Mouse (Mus musculus) liver, postnatal 0 days (tissue): ENCODE results near the gene Gm17349. TPM values are rescaled to one million over a fixed set of nuclear protein-coding genes. Genes with fewer than 3 reads are reported as not detected.

ENCODE experiments used
- ATAC-seq: fragments of 200-750 bp; cut with Nextera tagmentation; 2 replicates; pipeline ENCODE4 v1.8.0; 2017; ENCODE audit warnings: mild to moderate bottlenecking, moderate library complexity
- DNase-seq: peaks from one replicate; pipeline ENCODE4 v3.0.0-alpha.2; 2016
- H3K27ac ChIP-seq: fragments of 300-500 bp; sonication (generic); 2 replicates; pipeline ENCODE4 v1.5.1; 2014; ENCODE audit warnings: antibody characterized with exemption, moderate library complexity, mild to moderate bottlenecking, low read depth
- H3K27me3 ChIP-seq: fragments of 300-500 bp; sonication (generic); 2 replicates; pipeline ENCODE4 v1.6.1; 2014; ENCODE audit warnings: low read length, control low read depth, mixed read lengths; ENCODE audit not compliant: insufficient read depth
- H3K36me3 ChIP-seq: fragments of 300-500 bp; sonication (generic); replicated peaks from 2 replicates; pipeline ENCODE4 v1.6.1; 2014; ENCODE audit warnings: mild to moderate bottlenecking, control low read depth, low read length, moderate library complexity, mixed read lengths; ENCODE audit not compliant: insufficient read depth
- H3K4me1 ChIP-seq: fragments of 300-500 bp; sonication (generic); 2 replicates; pipeline ENCODE4 v1.6.1; 2014; ENCODE audit warnings: antibody characterized with exemption, mild to moderate bottlenecking, control low read depth; ENCODE audit not compliant: insufficient read depth
- H3K4me2 ChIP-seq: fragments of 300-500 bp; sonication (generic); 2 replicates; pipeline ENCODE4 v1.6.1; 2014; ENCODE audit warnings: low read depth, mild to moderate bottlenecking, low read length, moderate library complexity, mixed read lengths
- H3K4me3 ChIP-seq: fragments of 300-500 bp; sonication (generic); 2 replicates; pipeline ENCODE4 v1.5.1; 2014; ENCODE audit warnings: low read depth, low read length
- H3K9ac ChIP-seq: fragments of 300-500 bp; sonication (generic); replicated peaks from 2 replicates; pipeline ENCODE4 v1.6.1; 2014; ENCODE audit warnings: mild to moderate bottlenecking, moderate library complexity
- H3K9me3 ChIP-seq: fragments of 300-500 bp; sonication (generic); 2 replicates; pipeline ENCODE4 v1.6.1; 2016; ENCODE audit warnings: mild to moderate bottlenecking, control low read depth, low read length, mixed read lengths
- CTCF ChIP-seq: sonication (generic); IDR thresholded peaks from 2 replicates; pipeline ENCODE4 v1.5.1; 2016; ENCODE audit warnings: antibody characterized with exemption, low read depth
- EP300 ChIP-seq: IDR thresholded peaks from 2 replicates; pipeline ENCODE4 v1.6.1; 2016; ENCODE audit warnings: antibody characterized with exemption, low read depth, mild to moderate bottlenecking
- WGBS: fragments of 180-500 bp; shearing (Covaris S2); extraction: QIAGEN DNeasy Blood & Tissue Kit; methylation state at CpG from one replicate; pipeline ENCODE4 v1.1.7; 2014; ENCODE audit not compliant: insufficient replicate concordance; 5-methylcytosine and 5-hydroxymethylcytosine counted together
- polyA plus RNA-seq: library from polyadenylated mRNA; unstranded; fragments of >200 nt; fragmentation: Nextera tagmentation; extraction: Ambion mirVana; gene quantifications from 2 replicates; pipeline ENCODE4 v1.2.1, GENCODE M21; 2015

Gm17349 gene
- polyA plus RNA-seq, 1 experiment from 2014 or later: 1.3 TPM

DNA sequence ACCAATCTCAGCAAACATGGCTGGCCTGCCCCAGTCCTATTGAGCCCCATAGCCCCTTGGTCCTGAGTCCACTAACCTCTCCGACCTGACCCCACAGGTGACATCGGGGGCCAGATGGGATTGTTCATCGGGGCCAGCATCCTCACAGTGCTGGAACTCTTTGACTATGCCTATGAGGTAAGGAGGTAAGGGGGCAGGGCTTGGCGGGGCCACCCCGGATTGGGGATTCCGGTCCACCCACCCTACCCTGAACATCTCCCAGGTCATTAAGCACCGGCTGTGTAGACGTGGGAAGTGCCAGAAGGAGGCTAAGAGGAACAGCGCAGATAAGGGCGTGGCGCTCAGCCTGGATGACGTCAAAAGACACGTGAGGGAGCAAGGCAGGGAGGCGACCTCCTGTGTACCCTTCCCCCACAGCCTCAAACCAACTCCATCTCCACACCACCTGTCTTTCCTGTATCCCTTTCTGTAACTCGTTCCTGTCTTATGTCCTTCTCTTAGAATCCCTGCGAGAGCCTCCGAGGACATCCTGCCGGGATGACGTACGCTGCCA is 6.7 kb downstream of the Gm17349 start:
- no peak overlapping the region for H3K4me2 ChIP-seq
- H3K4me3 ChIP-seq: no peak overlapping the region
- no peaks in the 10 kb centered on the region for H3K9me3 ChIP-seq
- peaks cover 17% of the 10 kb centered on the region for H3K4me1 ChIP-seq
- H3K27me3 ChIP-seq: no peaks in the 10 kb centered on the region
- no peaks in the 10 kb centered on the region for H3K36me3 ChIP-seq
- H3K27ac ChIP-seq: no peak overlapping the region
- no peak for DNase-seq
- no peak for TF ChIP-seq CTCF
- no peak for TF ChIP-seq EP300
- 33% methylated on average over 20 of the region's 20 CpGs for WGBS
- no peak for ATAC-seq
- H3K9ac ChIP-seq: no peak overlapping the region

- Histone ChIP-seq H3K9me3 (no peaks in the 10 kb centered on the region), H3K4me2 (no peak overlapping the region), H3K4me3 (no peak overlapping the region), H3K36me3 (no peaks in the 10 kb centered on the region), H3K4me1 (peaks cover 17% of the 10 kb centered on the region), H3K27ac (no peak overlapping the region), H3K9ac (no peak overlapping the region), H3K27me3 (no peaks in the 10 kb centered on the region)
- TF ChIP-seq EP300: no peak
- TF ChIP-seq CTCF: no peak
- ATAC-seq (no peak), DNase-seq (no peak)
- WGBS: 25% methylated on average over 2 of the region's 2 CpGs
Observed at GRCm38 (mm10) chr15:99697309-99697708, 8.0 kb downstream of the Gm17349 start.

DNA sequence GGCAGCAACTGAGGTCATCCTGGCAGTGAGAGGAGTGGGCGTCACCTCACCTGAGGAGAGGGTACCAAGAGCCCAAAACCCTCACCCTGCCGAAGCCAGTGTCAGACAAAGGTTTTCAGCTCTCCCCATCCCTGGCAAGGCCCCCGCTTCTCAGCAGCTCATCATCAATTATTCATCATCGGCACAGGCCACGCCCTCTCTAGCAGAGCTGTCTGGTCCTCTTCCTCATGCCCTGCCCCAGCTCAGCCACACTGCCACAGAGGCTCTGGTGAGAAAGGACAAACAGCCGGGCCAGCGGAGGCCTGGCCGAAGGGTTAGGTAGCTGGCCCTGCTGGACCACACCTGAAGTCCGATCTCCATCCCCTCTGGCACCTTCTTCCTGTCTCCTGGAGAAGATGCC is 13.3 kb downstream of the Gm17349 start:
- no peaks in the 10 kb centered on the region for H3K36me3 ChIP-seq
- peaks cover 6% of the 10 kb centered on the region; the same call in 1 of the 2 replicates for H3K27me3 ChIP-seq
- ATAC-seq (no peak), DNase-seq (no peak)
- no peaks in the 10 kb centered on the region for H3K4me1 ChIP-seq
- H3K9ac ChIP-seq: no peak overlapping the region
- no peak overlapping the region for H3K4me2 ChIP-seq
- 49% methylated on average over 9 of the region's 9 CpGs for WGBS
- H3K27ac ChIP-seq: no peak overlapping the region
- TF ChIP-seq EP300 (no peak), CTCF (no peak)
- no peaks in the 10 kb centered on the region for H3K9me3 ChIP-seq
- no peak overlapping the region for H3K4me3 ChIP-seq

- Histone ChIP-seq H3K36me3 (no peaks in the 10 kb centered on the region), H3K4me2 (no peak overlapping the region), H3K4me1 (no peaks in the 10 kb centered on the region), H3K9me3 (no peaks in the 10 kb centered on the region), H3K27ac (no peak overlapping the region), H3K9ac (no peak overlapping the region), H3K4me3 (no peak overlapping the region), H3K27me3 (peaks cover 6% of the 10 kb centered on the region; the same call in 1 of the 2 replicates)
- ATAC-seq (no peak), DNase-seq (no peak)
- whole genome bisulfite sequencing: 35% methylated on average over 4 of the region's 4 CpGs
- no peak for TF ChIP-seq CTCF
- no peak for TF ChIP-seq EP300
Observed at GRCm38 (mm10) chr15:99690924-99691323, 14.4 kb downstream of the Gm17349 start.

DNA sequence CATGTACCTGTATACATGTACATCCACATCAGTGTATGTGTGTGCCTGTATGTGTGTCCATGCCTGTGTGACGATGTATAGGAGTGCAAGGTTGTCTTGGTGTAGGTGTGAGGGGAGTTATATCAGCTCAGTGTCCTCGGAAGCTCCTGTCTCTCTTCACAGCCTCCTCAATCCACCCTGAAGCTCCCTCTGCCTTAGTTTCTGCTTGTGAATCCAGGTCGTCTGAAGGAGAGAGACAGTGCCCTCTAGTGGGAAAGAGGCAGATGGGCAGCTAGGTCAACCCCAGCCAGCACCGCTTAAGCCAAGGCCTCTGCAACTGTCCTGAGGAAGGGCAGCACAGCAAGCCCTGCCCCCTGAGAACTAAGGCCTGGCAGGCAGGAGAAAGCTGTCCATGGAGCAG is 16.6 kb downstream of the Gm17349 start:
- TF ChIP-seq EP300: no peak
- TF ChIP-seq CTCF: peak; percentile 95
- Histone ChIP-seq H3K9me3 (no peaks in the 10 kb centered on the region), H3K4me2 (no peak overlapping the region), H3K9ac (no peak overlapping the region), H3K4me3 (no peak overlapping the region), H3K27me3 (peaks cover 6% of the 10 kb centered on the region; the same call in 1 of the 2 replicates), H3K36me3 (no peaks in the 10 kb centered on the region), H3K27ac (no peak overlapping the region), H3K4me1 (no peaks in the 10 kb centered on the region)
- WGBS: 8% methylated on average over 4 of the region's 4 CpGs
- ATAC-seq (peak; percentile 44; the same call in 1 of the 2 replicates), DNase-seq (peak; percentile 49)

GRCm38 (mm10) chr15:99684156-99684555 is 21.1 kb downstream of the Gm17349 start:
- H3K36me3 ChIP-seq: no peaks in the 10 kb centered on the region
- 80% methylated on average over 5 of the region's 5 CpGs for WGBS
- H3K9ac ChIP-seq: no peak overlapping the region
- no peaks in the 10 kb centered on the region for H3K4me1 ChIP-seq
- no peak overlapping the region for H3K27ac ChIP-seq
- no peak overlapping the region for H3K4me2 ChIP-seq
- no peak for ATAC-seq
- no peak overlapping the region for H3K4me3 ChIP-seq
- H3K9me3 ChIP-seq: no peaks in the 10 kb centered on the region
- DNase-seq: no peak
- TF ChIP-seq CTCF (no peak), EP300 (no peak)
- H3K27me3 ChIP-seq: peaks cover 3% of the 10 kb centered on the region; the same call in 1 of the 2 replicates

DNA sequence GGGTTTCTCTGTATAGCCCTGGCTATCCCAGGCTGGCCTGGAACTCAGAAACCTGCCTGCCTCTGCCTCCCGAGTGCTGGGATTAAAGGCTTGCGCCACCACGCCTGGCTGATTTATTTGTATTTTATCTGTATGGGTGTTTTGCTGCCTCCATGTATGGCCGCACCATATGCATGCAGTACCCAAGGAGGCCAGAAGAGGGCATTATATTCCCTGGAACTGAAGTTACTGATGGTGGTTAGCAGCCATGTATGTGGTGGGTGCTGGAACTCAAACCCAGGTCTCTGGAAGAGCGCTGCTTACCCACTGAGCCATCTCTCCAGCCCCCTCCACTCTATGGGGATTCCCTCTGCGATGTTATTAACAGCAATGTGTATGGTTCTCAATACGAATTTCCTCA is 22.4 kb downstream of the Gm17349 start:
- 82% methylated on average over 7 of the region's 7 CpGs for WGBS
- TF ChIP-seq EP300: no peak
- peak; percentile 72 for TF ChIP-seq CTCF
- ATAC-seq: no peak
- no peaks in the 10 kb centered on the region for H3K36me3 ChIP-seq
- H3K9me3 ChIP-seq: no peaks in the 10 kb centered on the region
- no peak overlapping the region for H3K4me2 ChIP-seq
- H3K4me3 ChIP-seq: no peak overlapping the region
- peak; percentile 48 for DNase-seq
- H3K27me3 ChIP-seq: peaks cover 5% of the 10 kb centered on the region
- no peak overlapping the region for H3K9ac ChIP-seq
- no peak overlapping the region for H3K27ac ChIP-seq
- H3K4me1 ChIP-seq: no peaks in the 10 kb centered on the region
